Mouse (Mus musculus) bone marrow, adult 2 months (tissue): ENCODE results near the gene Rtn3.

ENCODE experiments used
- CTCF ChIP-seq: fragments of 200-500 bp; IDR thresholded peaks from 2 replicates; pipeline ENCODE4 v1.5.1; 2011; ENCODE audit warnings: low read length, control low read depth; ENCODE audit not compliant: control insufficient read depth, insufficient read depth
- POLR2A ChIP-seq: fragments of 200-500 bp; IDR thresholded peaks from 2 replicates; pipeline ENCODE4 v1.6.1; 2011; ENCODE audit warnings: low read depth, mild to moderate bottlenecking, control low read depth, low read length, borderline replicate concordance; ENCODE audit not compliant: control insufficient read depth

GRCm38 (mm10) chr19:7494187-7495015 is 11.3 kb upstream of the Rtn3 start:
- TF ChIP-seq POLR2A, result peak; percentile 70; the same call in 1 of the 2 replicates
- no peak for TF ChIP-seq CTCF
